Mouse (Mus musculus) spleen, adult 12 weeks (tissue): ENCODE measurements around the gene Pbx1.

Experiments
- DNase-seq: peaks from one replicate; pipeline ENCODE4 v3.0.0; 2022; ENCODE audit warnings: low spot score

Pbx1 gene

GRCm38 (mm10) chr1:168425017-168425705, 6.9 kb downstream of the Pbx1 start:
- no peak for DNase-seq

DNA sequence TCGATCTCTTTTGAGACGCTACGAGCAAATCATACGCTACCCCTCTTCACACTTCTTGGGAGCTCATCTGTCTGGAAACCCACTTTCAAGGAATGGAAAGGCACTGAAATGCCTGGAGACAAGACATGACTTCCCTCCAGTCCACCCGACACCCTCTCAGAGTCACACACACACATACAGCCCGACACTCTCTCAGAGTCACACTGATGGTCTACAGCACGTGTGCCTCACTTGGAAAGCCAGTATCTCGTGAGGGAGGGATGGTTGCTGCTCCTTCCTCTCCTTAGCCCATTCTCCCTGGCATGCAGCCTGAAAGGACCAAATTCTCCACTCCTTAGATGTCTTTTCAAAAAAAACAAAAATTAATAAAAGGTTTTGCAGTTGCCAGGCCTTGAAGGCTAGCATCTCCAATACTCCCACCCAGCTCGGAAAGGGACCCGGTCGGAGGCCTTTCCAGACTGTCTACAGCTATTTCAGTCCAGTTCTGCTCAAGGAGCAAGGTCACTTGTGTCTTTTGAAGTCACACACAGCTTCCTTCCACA, 8.6 kb downstream of the Pbx1 start:
- no peak for DNase-seq

DNA sequence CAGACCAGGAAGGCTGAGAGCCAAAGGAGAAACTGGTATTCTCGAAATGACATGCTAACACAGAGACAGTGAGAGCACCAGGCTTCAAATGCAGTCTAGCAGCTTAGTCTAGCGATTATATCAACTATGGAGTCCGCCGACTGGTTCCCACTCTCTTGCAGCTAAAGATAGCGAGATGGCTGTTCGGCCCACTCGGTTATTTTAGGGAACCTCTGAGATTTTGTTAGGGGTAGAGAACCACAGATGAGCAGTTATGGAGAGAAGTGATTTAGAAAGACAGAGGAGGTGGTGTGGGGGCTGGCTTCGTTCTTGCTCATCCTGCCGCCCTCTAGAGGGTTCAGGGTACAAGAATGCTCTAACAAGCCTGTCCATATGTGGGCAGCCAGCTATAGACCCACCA, 13.2 kb downstream of the Pbx1 start:
- no peak for DNase-seq

- no peak for DNase-seq
These were observed 14.4 kb downstream of the Pbx1 start for GRCm38 (mm10) chr1:168417626-168418025.

- DNase-seq = no peak
These were observed 15.2 kb downstream of the Pbx1 start for GRCm38 (mm10) chr1:168416729-168417437.

DNA sequence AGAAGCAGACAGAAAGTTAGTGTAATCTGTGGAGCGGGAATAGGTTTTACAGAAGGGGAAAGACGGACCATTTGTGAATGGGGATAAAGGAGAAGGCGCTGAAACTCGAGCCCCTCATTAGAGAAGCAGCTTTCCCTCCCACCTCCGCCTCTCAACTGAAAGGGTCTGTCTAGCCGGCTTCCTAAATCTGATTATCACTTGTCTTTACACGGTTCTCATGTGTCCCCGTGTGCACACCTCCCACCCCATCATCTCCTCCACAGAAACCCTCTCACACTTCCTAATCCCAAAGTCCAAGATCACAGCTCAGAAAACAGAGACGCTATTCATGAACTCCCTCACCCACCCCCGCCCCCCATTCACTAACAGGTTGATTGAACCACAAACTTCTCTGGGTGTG, 21.5 kb downstream of the Pbx1 start:
- no peak for DNase-seq

- DNase-seq = no peak
These were observed 22.0 kb downstream of the Pbx1 start for GRCm38 (mm10) chr1:168410054-168410453.

GRCm38 (mm10) chr1:168408757-168409156, 23.3 kb downstream of the Pbx1 start:
- DNase-seq = no peak

DNA sequence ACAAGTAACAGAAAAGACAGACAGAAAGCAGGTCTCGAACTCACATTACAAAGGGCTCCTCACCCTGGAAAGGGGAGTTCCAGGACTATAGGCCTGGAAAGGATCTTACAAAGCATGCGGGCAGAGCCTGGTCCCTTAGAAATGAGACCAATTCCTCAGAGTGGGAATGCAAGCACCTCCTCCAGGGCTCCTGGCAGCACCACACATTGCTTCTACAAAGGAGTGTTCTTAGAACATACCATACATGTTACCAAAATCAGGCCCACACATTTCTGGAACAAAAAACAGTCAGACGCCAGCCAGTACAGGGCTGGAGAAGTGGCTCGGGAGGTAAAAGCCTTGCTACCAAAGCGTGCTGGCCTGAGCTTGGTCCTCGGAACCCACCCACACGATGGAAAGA, 24.1 kb downstream of the Pbx1 start:
- no peak for DNase-seq

- no peak for DNase-seq
These were observed 25.8 kb downstream of the Pbx1 start for GRCm38 (mm10) chr1:168406291-168406675.

DNA sequence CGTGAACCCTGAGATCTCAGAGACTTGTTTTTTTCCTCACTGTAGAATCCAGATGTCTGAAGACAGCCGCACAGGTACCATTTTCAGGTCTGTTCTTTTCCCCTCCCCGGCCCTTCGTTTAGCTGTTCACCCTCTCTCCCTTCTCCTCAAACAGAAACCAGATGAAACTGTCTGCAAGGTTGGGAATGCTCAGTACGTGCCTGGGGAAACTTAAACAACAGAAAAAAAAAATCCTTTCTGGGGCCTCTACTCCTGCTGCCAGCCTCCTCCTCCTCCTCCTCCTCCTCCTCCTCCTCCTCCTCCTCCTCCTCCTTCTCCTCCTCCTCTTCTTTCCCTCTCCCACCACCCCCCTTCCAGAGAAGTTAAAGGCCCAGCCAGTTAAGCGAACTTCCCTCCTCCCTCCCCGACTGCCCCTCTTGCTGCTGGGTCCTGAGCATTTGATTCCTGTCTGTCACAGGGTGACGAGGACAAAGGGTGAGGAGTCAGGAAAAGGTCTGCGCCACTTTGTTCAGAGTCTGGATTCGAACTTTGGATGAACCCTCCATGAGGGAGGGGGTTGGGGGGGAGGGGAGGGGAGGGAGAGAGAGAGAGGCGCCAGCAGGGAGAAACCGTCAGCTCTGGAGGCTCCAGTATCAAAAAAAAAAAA, 26.3 kb downstream of the Pbx1 start:
- DNase-seq = no peak

- no peak for DNase-seq
These were observed 28.5 kb downstream of the Pbx1 start for GRCm38 (mm10) chr1:168403529-168403928.

- DNase-seq = no peak
These were observed 29.4 kb downstream of the Pbx1 start for GRCm38 (mm10) chr1:168402683-168403082.

DNA sequence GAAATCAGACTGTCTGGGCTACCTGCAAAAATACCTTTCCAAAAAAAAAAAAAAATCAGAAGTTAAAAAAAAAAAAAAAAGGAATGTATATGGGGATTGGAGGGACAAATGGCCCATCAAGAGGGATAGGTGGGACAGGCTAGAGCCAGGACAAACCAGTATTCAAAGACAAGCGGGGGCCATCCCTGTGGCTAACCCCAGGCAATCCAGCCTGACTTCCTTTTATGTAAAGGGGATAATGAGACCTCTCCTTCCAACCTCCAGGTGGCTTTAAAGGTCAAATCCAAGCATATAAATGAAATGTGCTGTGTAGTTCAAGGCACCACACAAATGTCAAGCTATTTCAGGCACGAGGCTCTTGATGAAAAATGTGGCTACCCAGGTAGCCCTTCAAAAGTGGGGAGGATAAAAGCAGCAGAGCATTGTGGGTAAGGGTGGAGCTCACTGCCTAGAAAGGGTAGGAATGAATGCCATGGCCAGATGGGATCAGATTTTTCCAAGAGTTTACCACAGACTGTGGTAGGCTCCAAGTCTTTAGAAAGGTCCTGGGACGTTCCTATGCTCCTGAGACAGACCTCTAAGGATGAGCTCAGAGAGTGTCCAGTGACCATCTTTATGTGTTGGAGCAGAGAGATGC, 36.4 kb downstream of the Pbx1 start:
- DNase-seq = no peak

GRCm38 (mm10) chr1:168394535-168394934, 37.5 kb downstream of the Pbx1 start:
- DNase-seq = no peak

- no peak for DNase-seq
These were observed 38.6 kb downstream of the Pbx1 start for GRCm38 (mm10) chr1:168393456-168393855.

GRCm38 (mm10) chr1:168392500-168392853, 39.6 kb downstream of the Pbx1 start:
- no peak for DNase-seq

- DNase-seq = no peak
These were observed 40.2 kb downstream of the Pbx1 start for GRCm38 (mm10) chr1:168391617-168392499.

GRCm38 (mm10) chr1:168390748-168391147, 41.3 kb downstream of the Pbx1 start:
- no peak for DNase-seq

GRCm38 (mm10) chr1:168386159-168386558, 45.9 kb downstream of the Pbx1 start:
- DNase-seq = no peak

GRCm38 (mm10) chr1:168384594-168384955, 47.5 kb downstream of the Pbx1 start:
- no peak for DNase-seq
